Mouse (Mus musculus) small intestine, adult 2 months (tissue): Measurements from ENCODE around the gene Msi2. TPM values are rescaled to one million over a fixed set of nuclear protein-coding genes. Genes with fewer than 3 reads are reported as not detected.

Experiments used
- H3K27ac ChIP-seq: fragments of 200-500 bp; 2 replicates; pipeline ENCODE4 v1.5.1; 2012; ENCODE audit warnings: low read depth, low read length, control low read depth, inconsistent platforms; ENCODE audit not compliant: insufficient read depth
- H3K27me3 ChIP-seq: fragments of 200-500 bp; 2 replicates; pipeline ENCODE4 v1.6.1; 2012; ENCODE audit warnings: mild to moderate bottlenecking, moderate library complexity, low read length, inconsistent platforms; ENCODE audit not compliant: control insufficient read depth, insufficient read depth
- H3K36me3 ChIP-seq: fragments of 200-500 bp; 2 replicates; pipeline ENCODE4 v1.6.1; 2012; ENCODE audit warnings: mild to moderate bottlenecking, low read length, control low read depth, inconsistent platforms; ENCODE audit not compliant: control insufficient read depth, insufficient read depth
- H3K4me1 ChIP-seq: fragments of 200-500 bp; 2 replicates; pipeline ENCODE4 v1.6.1; 2012; ENCODE audit warnings: low read length, inconsistent platforms, mixed read lengths; ENCODE audit not compliant: control insufficient read depth, insufficient read depth, insufficient read length
- H3K4me3 ChIP-seq: fragments of 200-500 bp; 2 replicates; pipeline ENCODE4 v1.5.1; 2012; ENCODE audit warnings: low read depth, mild to moderate bottlenecking, control low read depth, inconsistent platforms, low read length, moderate library complexity
- CTCF ChIP-seq: fragments of 200-500 bp; IDR thresholded peaks from 2 replicates; pipeline ENCODE4 v1.5.1; 2012; ENCODE audit warnings: low read depth, mild to moderate bottlenecking, control low read depth, inconsistent platforms, low read length, moderate library complexity, mixed read lengths; ENCODE audit not compliant: insufficient replicate concordance, insufficient read length; ENCODE audit errors: extremely low read depth
- POLR2A ChIP-seq: fragments of 200-500 bp; IDR thresholded peaks from 2 replicates; pipeline ENCODE4 v1.6.1; 2012; ENCODE audit warnings: low read depth, mild to moderate bottlenecking, control low read depth, inconsistent platforms, low read length, moderate library complexity
- WGBS: fragments of 180-500 bp; shearing (Covaris S2); methylation state at CpG from one replicate; pipeline ENCODE4 v1.1.7; 2018; 5-methylcytosine and 5-hydroxymethylcytosine counted together
- polyA plus RNA-seq: library from polyadenylated mRNA; depleted of rRNA; stranded (reverse); fragments of >200 nt; gene quantifications from 2 replicates; pipeline ENCODE4 v1.2.3, GENCODE M21; 2012

Gene Msi2
- polyA plus RNA-seq, 1 experiment = 8.8 TPM

DNA sequence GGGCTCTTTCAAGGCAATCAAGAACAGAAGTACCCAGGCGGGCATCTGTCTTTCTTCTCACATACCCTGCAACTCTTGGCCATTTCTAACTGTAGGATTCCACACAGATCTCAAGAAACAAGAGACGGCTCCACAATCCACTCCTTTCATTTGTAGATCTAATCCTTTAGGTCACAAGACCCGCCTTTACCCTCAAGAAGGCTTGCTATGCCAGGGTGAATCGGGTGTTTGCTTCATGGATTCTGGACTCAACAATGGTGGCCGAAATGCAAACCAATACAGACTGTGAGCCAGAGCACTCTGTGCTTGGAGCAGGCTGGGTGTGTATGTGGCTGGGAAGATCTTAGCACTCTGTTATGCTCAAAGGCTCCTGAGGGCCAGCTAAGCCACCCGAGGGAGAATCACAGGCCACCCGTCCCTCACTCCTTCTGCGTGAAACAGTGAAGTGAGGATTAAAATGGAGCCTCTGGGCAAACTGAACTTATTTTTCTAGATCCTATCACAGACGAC lies 237.2 kb downstream of the Msi2 start:
- Histone ChIP-seq H3K4me1 (peaks cover 7% of the 10 kb centered on the region; the same call in 1 of the 2 replicates), H3K4me3 (no peak overlapping the region), H3K27ac (no peak overlapping the region), H3K27me3 (no peaks in the 10 kb centered on the region), H3K36me3 (no peaks in the 10 kb centered on the region)
- no peak for TF ChIP-seq CTCF
- WGBS = 44% methylated on average over 9 of the region's 9 CpGs

GRCm38 (mm10) chr11:88479498-88479897 lies 238.8 kb downstream of the Msi2 start:
- Histone ChIP-seq H3K4me1 (peaks cover 7% of the 10 kb centered on the region; the same call in 1 of the 2 replicates), H3K27me3 (no peaks in the 10 kb centered on the region), H3K27ac (no peak overlapping the region), H3K36me3 (no peaks in the 10 kb centered on the region), H3K4me3 (no peak overlapping the region)
- TF ChIP-seq POLR2A (no peak), CTCF (no peak)
- 86% methylated on average over 5 of the region's 5 CpGs for WGBS

DNA sequence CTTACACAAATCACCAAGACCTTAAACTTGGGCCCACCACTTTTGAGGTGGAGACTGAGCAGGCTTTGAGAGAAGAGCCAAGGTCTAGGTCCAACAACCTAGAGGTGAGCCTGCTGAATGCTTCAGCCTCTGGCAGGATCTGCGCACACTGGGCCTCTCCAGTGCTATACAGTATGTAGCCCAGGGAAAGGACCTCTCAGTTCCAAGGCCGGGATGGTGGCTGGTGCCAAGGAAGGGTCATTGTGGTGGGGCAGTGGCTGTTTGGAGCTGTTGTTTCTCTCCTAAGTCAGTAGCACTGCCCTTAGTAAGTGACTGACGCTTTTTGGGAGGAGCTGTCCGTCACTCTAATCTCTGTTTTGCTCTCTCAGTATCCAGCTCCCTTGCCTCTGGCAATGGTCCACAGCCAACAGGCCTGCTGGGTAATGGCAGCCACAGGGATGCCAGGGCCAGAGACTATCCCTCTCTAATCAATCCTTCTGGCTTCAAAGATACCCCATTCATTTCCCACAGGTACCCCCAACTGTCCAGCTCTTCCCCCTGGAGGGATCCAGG lies 243.3 kb downstream of the Msi2 start:
- Histone ChIP-seq H3K4me1 (0 out of 2 replicates have a peak, but pooled peaks cover 2% of the 10 kb centered on the region), H3K4me3 (no peak overlapping the region), H3K36me3 (no peaks in the 10 kb centered on the region), H3K27ac (no peak overlapping the region), H3K27me3 (no peaks in the 10 kb centered on the region)
- no peak for TF ChIP-seq CTCF
- TF ChIP-seq POLR2A = no peak
- WGBS = 84% methylated on average over 4 of the region's 4 CpGs

- Histone ChIP-seq H3K36me3 (no peaks in the 10 kb centered on the region), H3K27ac (no peak overlapping the region), H3K4me3 (no peak overlapping the region), H3K4me1 (peaks cover 4% of the 10 kb centered on the region; the same call in 1 of the 2 replicates), H3K27me3 (no peaks in the 10 kb centered on the region)
- 79% methylated on average over 8 of the region's 8 CpGs for WGBS
- no peak for TF ChIP-seq POLR2A
- no peak for TF ChIP-seq CTCF
Observed at GRCm38 (mm10) chr11:88472731-88473130, 245.6 kb downstream of the Msi2 start.

DNA sequence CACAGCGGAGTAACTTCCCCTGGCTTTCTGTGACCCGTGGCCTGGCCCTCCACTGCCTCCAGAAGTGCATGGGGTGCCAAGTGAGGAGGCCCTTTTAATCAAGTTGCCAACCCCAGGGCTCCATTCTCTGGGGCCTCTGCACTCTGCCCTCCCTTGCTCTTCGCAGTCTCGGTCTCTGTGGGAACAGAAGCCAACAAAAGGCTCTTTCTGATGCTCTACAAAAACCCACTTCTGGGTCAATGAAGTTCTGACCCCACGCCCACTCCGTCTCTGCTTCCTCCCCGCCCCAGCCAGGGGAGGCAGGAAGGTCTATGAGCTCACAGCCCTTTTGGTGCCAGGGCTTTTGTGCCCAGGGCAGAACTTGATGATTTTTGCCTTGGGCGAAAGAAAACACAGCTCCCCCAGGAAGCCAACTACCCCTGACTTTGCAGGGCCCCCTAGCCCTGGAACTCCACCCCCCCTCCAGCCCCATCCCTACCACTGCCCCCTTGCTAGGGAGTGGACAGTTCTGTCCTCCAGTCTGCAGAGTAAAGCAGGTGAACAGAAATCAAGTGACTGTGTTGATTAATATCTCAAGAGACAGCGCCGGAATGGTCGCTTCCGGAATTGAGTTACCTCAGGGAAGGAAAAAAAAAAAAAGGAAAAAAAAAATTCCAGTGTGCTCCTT lies 246.2 kb downstream of the Msi2 start:
- Histone ChIP-seq H3K27me3 (no peaks in the 10 kb centered on the region), H3K36me3 (no peaks in the 10 kb centered on the region), H3K4me1 (peaks cover 4% of the 10 kb centered on the region; the same call in 1 of the 2 replicates), H3K27ac (no peak overlapping the region), H3K4me3 (no peak overlapping the region)
- 78% methylated on average over 12 of the region's 12 CpGs for WGBS
- no peak for TF ChIP-seq CTCF

DNA sequence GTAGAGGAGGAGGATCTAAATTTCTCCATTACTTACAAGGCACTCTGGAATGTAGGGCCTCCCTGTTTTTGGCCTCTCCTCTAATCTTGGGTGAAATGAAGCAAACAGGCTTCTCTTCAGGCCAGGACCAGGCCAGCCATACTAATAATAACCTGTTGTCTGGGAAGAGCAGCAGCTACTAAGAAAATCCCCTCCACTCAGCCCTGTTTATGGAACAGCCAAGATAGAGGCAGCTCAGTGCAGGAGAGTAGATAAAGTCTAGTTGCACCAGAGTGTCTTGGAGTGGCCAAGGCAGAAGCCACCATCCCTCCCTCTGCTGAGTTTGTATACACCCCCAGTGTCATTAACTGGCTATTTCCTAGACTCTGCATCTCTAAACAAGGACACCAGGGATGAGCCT lies 247.7 kb downstream of the Msi2 start:
- Histone ChIP-seq H3K4me1 (peaks cover 4% of the 10 kb centered on the region; the same call in 1 of the 2 replicates), H3K27me3 (no peaks in the 10 kb centered on the region), H3K4me3 (no peak overlapping the region), H3K27ac (no peak overlapping the region), H3K36me3 (no peaks in the 10 kb centered on the region)
- TF ChIP-seq POLR2A (no peak), CTCF (no peak)

GRCm38 (mm10) chr11:88468996-88469395 lies 249.3 kb downstream of the Msi2 start:
- Histone ChIP-seq H3K4me1 (peaks cover 8% of the 10 kb centered on the region), H3K27ac (no peak overlapping the region), H3K4me3 (no peak overlapping the region), H3K36me3 (no peaks in the 10 kb centered on the region), H3K27me3 (no peaks in the 10 kb centered on the region)
- TF ChIP-seq CTCF (no peak), POLR2A (no peak)
